Mouse (Mus musculus) testis, adult 2 months (tissue): ENCODE results near the gene Car1.

Experiments used
- CTCF ChIP-seq: fragments of 200-500 bp; IDR thresholded peaks from 2 replicates; pipeline ENCODE4 v1.5.1; 2012; ENCODE audit warnings: low read depth, mild to moderate bottlenecking, inconsistent platforms, low read length, moderate library complexity; ENCODE audit not compliant: control insufficient read depth, insufficient read depth, insufficient replicate concordance
- POLR2A ChIP-seq: fragments of 200-500 bp; IDR thresholded peaks from 2 replicates; pipeline ENCODE4 v1.6.1; 2012; ENCODE audit warnings: low read depth, mild to moderate bottlenecking, inconsistent platforms, low read length, moderate library complexity; ENCODE audit not compliant: control insufficient read depth

- TF ChIP-seq CTCF, result no peak
- TF ChIP-seq POLR2A, result no peak
Measured at GRCm38 (mm10) chr3:14808211-14808610, at the start of gene Car1.
